ENCODE assay signal across 8 mouse cellular contexts in genomic region chr5:113954421-113954820, GRCm38 (mm10). TPM values are rescaled to one million over a fixed set of nuclear protein-coding genes. Genes with fewer than 3 reads are reported as not detected.
DNase-seq lines count a peak whose midpoint lies in the region.

No protein-coding gene starts in this region.

- H3K27me3 ChIP-seq in hindbrain, embryonic 10.5 days (ENCODE audit: insufficient read depth, poor library complexity, severe bottlenecking): no peaks in the 10 kb centered on the region

- H3K4me1 ChIP-seq in hindbrain, embryonic 10.5 days (replicated peaks): peaks cover 22% of the 10 kb centered on the region

- WGBS in hindbrain, embryonic 10.5 days: 15% methylated on average over 7 of the region's 7 CpGs

- H3K27ac ChIP-seq in hindbrain, embryonic 10.5 days: peak overlapping the region; percentile 51; the same call in 1 of the 2 replicates

- H3K36me3 ChIP-seq in hindbrain, embryonic 10.5 days: peaks cover 81% of the 10 kb centered on the region

- H3K4me3 ChIP-seq in hindbrain, embryonic 10.5 days: no peak overlapping the region

- no peaks in the 10 kb centered on the region for H3K9me3 ChIP-seq in hindbrain, embryonic 10.5 days

- DNase-seq in MN1 (ENCODE audit: low spot score): peak; percentile 91
- DNase-seq in cerebellum, adult 8-10 months: peak; percentile 87
- DNase-seq in frontal cortex, adult 2 months (ENCODE audit: extremely low spot score in 1 of 2, low spot score in 1 of 2): peak; percentile 52 to 93
- DNase-seq in hindbrain, embryonic 10.5 days (ENCODE audit: low spot score): peak; percentile 83
- DNase-seq in layer of hippocampus, postnatal 14 days (ENCODE audit: low spot score in 2 of 2): peak; percentile 85 to 87
- DNase-seq in lung, postnatal 4 days: peak; percentile 80 to 89
- DNase-seq in right cerebral cortex, adult 18-20 months: peak; percentile 78
- peak; percentile 91 for DNase-seq in urinary bladder, postnatal 14 days (ENCODE audit: low spot score)

RNA-seq across cellular contexts. Expression of gene Ssh1, which starts 39.3 kb away (rescaled TPM):
- polyA plus RNA-seq in frontal cortex, adult 2 months (2012; rRNA removed): 12.1 and 12.5 TPM in 2 replicates
- 14.8 and 16.9 TPM in 2 replicates for polyA plus RNA-seq in hindbrain, embryonic 10.5 days (2016; fragmentation: Nextera tagmentation; extraction: Ambion mirVana)
- total RNA-seq in layer of hippocampus, postnatal 14 days (2021): 10 to 100 TPM; 23.8 to 25.2 TPM

RNA-seq across cellular contexts. Expression of gene Coro1c, which starts 45.9 kb away (rescaled TPM):
- polyA plus RNA-seq in frontal cortex, adult 2 months (2012; rRNA removed): 74.9 and 84.3 TPM in 2 replicates
- 248 and 258 TPM in 2 replicates for polyA plus RNA-seq in hindbrain, embryonic 10.5 days (2016; fragmentation: Nextera tagmentation; extraction: Ambion mirVana)
- 10 to 100 TPM; 87.9 to 94.2 TPM for total RNA-seq in layer of hippocampus, postnatal 14 days (2021)

RNA-seq across cellular contexts. Expression of gene Dao, which starts 49.1 kb away (rescaled TPM):
- polyA plus RNA-seq in frontal cortex, adult 2 months (2012; rRNA removed): 0.15 and 0.18 TPM in 2 replicates
- not detected in 2 replicates for polyA plus RNA-seq in hindbrain, embryonic 10.5 days (2016; fragmentation: Nextera tagmentation; extraction: Ambion mirVana)
- not detected for total RNA-seq in layer of hippocampus, postnatal 14 days (2021)
